Mouse (Mus musculus): ENCODE measurements at regions not wholly inside any gene's neighbourhood (a gene's known extent, or its start where the extent isn't known, plus 50 kb on each side); places are given as distances from the start of the nearest gene placed in this dataset.
A peak's percentile ranks its signal among the peaks of the same experiment; 100 is the strongest.

DNA sequence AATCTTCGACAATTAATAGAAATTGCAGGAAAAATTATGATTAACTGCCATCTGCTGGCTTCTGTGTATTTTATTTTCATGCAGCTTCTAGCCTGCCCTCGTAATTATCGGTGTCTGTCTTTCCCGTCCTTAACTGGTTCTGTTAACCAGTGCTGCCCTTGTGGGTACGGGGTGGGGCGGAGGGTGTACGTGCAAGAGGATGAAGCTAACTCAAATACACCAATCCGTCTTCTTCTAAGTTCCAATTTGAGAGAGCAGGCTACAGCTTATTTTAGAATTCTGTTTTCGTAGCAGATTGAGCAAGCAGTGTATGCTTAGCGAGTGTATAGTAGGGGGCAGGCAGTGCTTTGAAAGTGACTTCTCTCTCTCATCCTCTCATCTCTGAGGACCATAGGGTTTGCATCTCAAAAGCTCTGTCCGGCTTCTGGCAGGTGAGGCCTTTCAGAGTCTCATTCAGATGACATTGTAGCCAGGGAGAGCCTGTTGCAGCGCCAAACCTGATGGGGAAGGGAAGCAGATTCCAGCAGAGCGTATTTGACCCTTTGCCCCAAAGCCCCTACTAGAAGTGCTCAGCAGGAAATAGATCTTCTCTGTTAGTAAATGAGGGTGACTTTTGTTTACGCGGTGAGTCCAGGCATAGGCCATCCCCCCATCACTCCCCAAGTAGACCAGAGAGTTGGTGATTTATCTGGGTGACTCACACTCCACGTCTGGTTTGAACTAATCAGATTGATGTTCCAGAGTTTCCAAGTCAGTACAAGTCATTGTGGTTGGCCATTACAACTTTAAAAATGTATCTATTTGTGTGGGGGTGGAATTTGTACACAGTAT is 53.3 kb upstream of the Ptgfrn start:
- intact Hi-C loops (cut with DNase I), result loop anchor here (5.0 kb wide), 1 partner anchor 134 kb away; no protein-coding TSS in a partner anchor
- DNase-seq, result peak in 1 of 2 experiments; percentile 24

DNA sequence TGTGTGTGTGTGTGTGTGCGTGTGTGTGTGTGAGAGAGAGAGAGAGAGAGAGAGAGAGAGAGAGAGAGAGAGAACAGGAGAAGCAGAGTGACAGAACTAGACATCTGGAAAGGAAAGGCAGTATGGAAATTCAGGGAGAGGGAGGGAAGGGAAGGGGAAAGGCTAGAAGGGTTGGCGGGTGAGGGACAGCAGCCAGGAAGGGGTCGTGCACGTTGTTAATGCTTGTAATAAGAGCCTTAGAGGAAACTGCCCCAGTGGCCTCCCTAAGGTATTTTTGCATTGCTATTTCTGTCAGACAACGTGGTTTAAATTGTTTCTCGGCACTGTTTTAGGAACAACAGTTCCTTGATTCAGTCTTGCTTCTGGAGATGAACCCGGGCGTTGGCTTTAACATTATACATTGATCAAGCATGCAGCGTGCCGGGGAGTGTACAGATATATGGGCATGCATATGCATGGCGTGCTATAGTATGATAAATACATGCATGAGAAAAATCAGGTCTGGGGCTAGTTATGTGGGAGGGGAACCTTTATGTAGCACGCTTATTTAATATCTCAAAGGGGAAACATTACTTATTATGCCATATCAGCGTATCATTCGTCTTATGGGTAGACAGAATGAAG is 52.6 kb upstream of the Ptgfrn start:
- intact Hi-C loops (cut with DNase I), result loop anchor here (1.0 to 5.0 kb wide), 2 partner anchors 135 to 188 kb away; no protein-coding TSS in a partner anchor

DNA sequence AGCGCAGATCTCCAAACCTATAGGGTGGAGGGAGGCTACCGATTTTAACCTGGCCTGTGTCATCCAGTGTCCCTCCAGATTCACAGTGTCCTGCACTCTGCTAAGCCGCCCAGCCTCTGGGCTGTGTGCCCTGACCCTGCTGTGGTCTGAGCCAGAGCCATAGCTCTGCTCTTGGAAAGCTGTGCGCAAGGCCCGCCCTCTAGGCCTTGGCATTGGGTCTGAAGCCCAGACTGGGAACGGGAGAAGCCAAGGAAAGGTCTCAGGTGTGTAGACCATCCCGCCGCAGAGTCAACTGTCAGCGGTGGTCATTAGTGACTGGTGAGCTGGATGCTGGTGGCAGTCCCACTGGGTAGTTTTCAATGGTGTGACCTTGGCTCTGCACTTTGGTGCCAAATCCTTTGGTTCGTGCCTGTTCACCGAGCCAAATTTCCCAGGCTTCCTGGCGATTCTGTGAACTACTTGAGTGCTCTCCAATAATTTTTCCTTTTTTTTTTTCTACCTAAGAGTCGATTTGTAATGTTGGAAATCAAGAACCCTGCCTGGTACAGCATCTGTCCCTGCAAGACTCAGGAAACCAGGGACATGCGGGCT is 52.0 kb upstream of the Ptgfrn start:
- peak; percentile 78 to 82 for DNase-seq
- intact Hi-C loops (cut with DNase I), result loop anchor here (1.0 to 5.0 kb wide), 2 partner anchors 135 to 188 kb away; no protein-coding TSS in a partner anchor

More for the DNA sequence above, 52.6 kb upstream of the Ptgfrn start:
- peak in 1 of 2 experiments; percentile 34 for DNase-seq

DNA sequence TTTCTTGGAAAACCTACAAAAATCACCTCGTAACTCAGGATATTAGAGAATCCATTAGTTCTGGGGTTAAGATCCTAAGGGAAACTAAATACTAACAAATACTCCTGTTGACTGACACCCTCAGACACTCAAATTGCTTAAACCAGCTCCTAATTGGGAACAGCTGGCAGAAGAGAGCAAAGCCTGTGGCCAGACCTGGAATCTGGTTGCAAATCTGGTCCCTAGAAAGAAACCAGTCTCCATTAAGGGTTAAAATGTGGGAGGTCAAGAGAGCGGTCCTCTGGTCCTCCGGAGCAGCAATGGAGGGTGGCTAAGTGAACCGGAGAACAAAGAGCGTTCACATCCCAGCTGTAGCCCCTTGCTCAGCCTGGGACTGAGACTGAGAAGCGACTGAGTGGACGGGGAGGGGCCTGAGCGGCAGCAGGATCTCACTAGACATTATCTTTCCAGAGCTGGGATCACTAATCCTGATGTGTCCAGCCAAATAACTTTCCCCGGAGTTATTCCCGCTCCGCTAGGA is 51.4 kb upstream of the Ptgfrn start:
- peak in 1 of 2 experiments; percentile 19 for DNase-seq
- intact Hi-C loops (cut with DNase I), result loop anchor here (5.0 kb wide), 1 partner anchor 136 kb away; no protein-coding TSS in a partner anchor
